Mouse (Mus musculus) hindlimb bud, embryonic 11.5 days (tissue): ENCODE results near the gene Brap.
"Not testable (repeated sequence)": the region's sequence is repeated elsewhere in the genome, so short reads cannot be mapped to it uniquely, and the experiment has no call there.

Experiments
- DNase-seq: peaks from one replicate; pipeline ENCODE4 v3.0.0-alpha.2; 2012; ENCODE audit warnings: low read depth, low spot score; ENCODE audit errors: extremely low spot score

The Brap gene

GRCm38 (mm10) chr5:121660059-121660896 lies at the start of gene Brap, which contains the start of gene Acad10:
Brap (plus strand) TSS chr5:121660563.
Acad10 (minus strand) TSS chr5:121660514.
- peak; percentile 81 for DNase-seq

- DNase-seq: no peak
Observed at GRCm38 (mm10) chr5:121612036-121612435, 48.3 kb upstream of the Brap start.

- DNase-seq: not testable (repeated sequence)
Observed at GRCm38 (mm10) chr5:121614921-121615320, 45.4 kb upstream of the Brap start.

- DNase-seq: peak; percentile 71
Observed at GRCm38 (mm10) chr5:121618592-121619513, 41.5 kb upstream of the Brap start, which contains the start of gene Acad12. Acad12 (minus strand) TSS chr5:121618938.

GRCm38 (mm10) chr5:121621102-121621501 lies 39.3 kb upstream of the Brap start:
- no peak for DNase-seq

- DNase-seq: no peak
Observed at GRCm38 (mm10) chr5:121623241-121623640, 37.1 kb upstream of the Brap start.

GRCm38 (mm10) chr5:121627871-121628270 lies 32.5 kb upstream of the Brap start:
- peak; percentile 16 for DNase-seq

- not testable (repeated sequence) for DNase-seq
Observed at GRCm38 (mm10) chr5:121631106-121631647, 29.2 kb upstream of the Brap start.

GRCm38 (mm10) chr5:121632804-121633203 lies 27.6 kb upstream of the Brap start:
- no peak for DNase-seq

- no peak for DNase-seq
Observed at GRCm38 (mm10) chr5:121634668-121635067, 25.7 kb upstream of the Brap start.

GRCm38 (mm10) chr5:121637296-121637695 lies 23.1 kb upstream of the Brap start:
- DNase-seq: no peak

- no peak for DNase-seq
Observed at GRCm38 (mm10) chr5:121639601-121640000, 20.8 kb upstream of the Brap start.

GRCm38 (mm10) chr5:121649134-121649533 lies 11.2 kb upstream of the Brap start:
- no peak for DNase-seq

GRCm38 (mm10) chr5:121654526-121654925 lies 5.8 kb upstream of the Brap start:
- no peak for DNase-seq

GRCm38 (mm10) chr5:121656866-121657265 lies 3.5 kb upstream of the Brap start:
- not testable (repeated sequence) for DNase-seq

- not testable (repeated sequence) for DNase-seq
Observed at GRCm38 (mm10) chr5:121657656-121658055, 2.7 kb upstream of the Brap start.

- no peak for DNase-seq
Observed at GRCm38 (mm10) chr5:121660897-121661254, 513 bp downstream of the Brap start.

- DNase-seq: no peak
Observed at GRCm38 (mm10) chr5:121661494-121661893, 1.1 kb downstream of the Brap start.

GRCm38 (mm10) chr5:121663456-121663855 lies 3.1 kb downstream of the Brap start:
- DNase-seq: no peak

GRCm38 (mm10) chr5:121664078-121664477 lies 3.7 kb downstream of the Brap start:
- DNase-seq: no peak

GRCm38 (mm10) chr5:121664971-121665370 lies 4.6 kb downstream of the Brap start:
- no peak for DNase-seq
